Mouse (Mus musculus) heart, postnatal 0 days (tissue): ENCODE measurements around the gene Trim15. TPM values are rescaled to one million over a fixed set of nuclear protein-coding genes. Genes with fewer than 3 reads are reported as not detected.

ENCODE experiments used
- ATAC-seq: fragments of 200-750 bp; cut with Nextera tagmentation; 2 replicates; pipeline ENCODE4 v1.8.0; 2017; ENCODE audit warnings: low read depth, moderate number of reproducible peaks, moderate library complexity; ENCODE audit not compliant: insufficient read depth
- DNase-seq: peaks from one replicate; pipeline ENCODE4 v3.0.0-alpha.2; 2016; ENCODE audit warnings: low spot score
- H3K27ac ChIP-seq: fragments of 300-500 bp; sonication (generic); 2 replicates; pipeline ENCODE4 v1.5.1; 2014; ENCODE audit warnings: low read depth, mild to moderate bottlenecking
- H3K27me3 ChIP-seq: fragments of 300-500 bp; sonication (generic); 2 replicates; pipeline ENCODE4 v1.6.1; 2014; ENCODE audit warnings: low read length, mixed read lengths; ENCODE audit not compliant: control insufficient read depth, insufficient read depth
- H3K36me3 ChIP-seq: fragments of 300-500 bp; sonication (generic); replicated peaks from 2 replicates; pipeline ENCODE4 v1.6.1; 2014; ENCODE audit warnings: low read length, mixed read lengths; ENCODE audit not compliant: control insufficient read depth, insufficient read depth
- H3K4me1 ChIP-seq: fragments of 300-500 bp; sonication (generic); 2 replicates; pipeline ENCODE4 v1.6.1; 2014; ENCODE audit warnings: antibody characterized with exemption; ENCODE audit not compliant: control insufficient read depth, insufficient read depth
- H3K4me2 ChIP-seq: fragments of 300-500 bp; sonication (generic); 2 replicates; pipeline ENCODE4 v1.6.1; 2014; ENCODE audit warnings: low read depth, mild to moderate bottlenecking, low read length, moderate library complexity
- H3K4me3 ChIP-seq: fragments of 300-500 bp; sonication (generic); 2 replicates; pipeline ENCODE4 v1.5.1; 2014; ENCODE audit warnings: low read depth, low read length
- H3K9ac ChIP-seq: fragments of 300-500 bp; sonication (generic); replicated peaks from 2 replicates; pipeline ENCODE4 v1.6.1; 2014; ENCODE audit warnings: low read depth, low read length, mixed read lengths
- H3K9me3 ChIP-seq: fragments of 300-500 bp; sonication (generic); replicated peaks from 2 replicates; pipeline ENCODE4 v1.6.1; 2016; ENCODE audit warnings: low read length; ENCODE audit not compliant: control insufficient read depth
- CTCF ChIP-seq: IDR thresholded peaks from 2 replicates; pipeline ENCODE4 v1.5.1; 2016; ENCODE audit warnings: antibody characterized with exemption, control low read depth, low read depth
- EP300 ChIP-seq: IDR thresholded peaks from 2 replicates; pipeline ENCODE4 v1.6.1; 2016; ENCODE audit warnings: antibody characterized with exemption, low read depth
- WGBS: fragments of 180-500 bp; shearing (Covaris S2); extraction: QIAGEN DNeasy Blood & Tissue Kit; methylation state at CpG from one replicate; pipeline ENCODE4 v1.1.7; 2014; 5-methylcytosine and 5-hydroxymethylcytosine counted together
- polyA plus RNA-seq: library from polyadenylated mRNA; unstranded; fragments of >200 nt; fragmentation: Nextera tagmentation; extraction: Ambion mirVana; gene quantifications from 2 replicates; pipeline ENCODE4 v1.2.1, GENCODE M21; 2015
- total RNA-seq: library from RNA; depleted of rRNA; stranded (reverse); fragments of >200 nt; gene quantifications from 2 replicates; pipeline ENCODE4 v1.2.3, GENCODE M21; 2014; ENCODE audit warnings: low replicate concordance

Trim15 gene
- total and polyA plus RNA-seq, 2 experiments from 2014 or later, result not detected

GRCm38 (mm10) chr17:36851200-36851599 is 15.8 kb downstream of the Trim15 start:
- Histone ChIP-seq H3K9me3 (no peaks in the 10 kb centered on the region), H3K36me3 (peaks cover 52% of the 10 kb centered on the region), H3K27ac (no peak overlapping the region), H3K9ac (no peak overlapping the region), H3K27me3 (no peaks in the 10 kb centered on the region), H3K4me2 (no peak overlapping the region), H3K4me1 (no peaks in the 10 kb centered on the region; the same call in 1 of the 2 replicates), H3K4me3 (no peak overlapping the region)
- WGBS, result 76% methylated on average over 5 of the region's 5 CpGs
- no peak for DNase-seq
- no peak for ATAC-seq
- TF ChIP-seq EP300, result no peak
- TF ChIP-seq CTCF, result no peak

- peaks cover 44% of the 10 kb centered on the region for H3K36me3 ChIP-seq
These were observed 17.0 kb downstream of the Trim15 start for GRCm38 (mm10) chr17:36849992-36850391.

GRCm38 (mm10) chr17:36848911-36849310 is 18.1 kb downstream of the Trim15 start:
- H3K4me3 ChIP-seq, result no peak overlapping the region
- DNase-seq (no peak), ATAC-seq (no peak)
- H3K9me3 ChIP-seq, result no peaks in the 10 kb centered on the region
- H3K36me3 ChIP-seq, result peaks cover 35% of the 10 kb centered on the region
- no peak overlapping the region for H3K27ac ChIP-seq
- no peak overlapping the region for H3K4me2 ChIP-seq
- WGBS, result 74% methylated on average over 5 of the region's 5 CpGs
- no peak for TF ChIP-seq EP300
- TF ChIP-seq CTCF, result no peak
- peaks cover 13% of the 10 kb centered on the region for H3K4me1 ChIP-seq
- H3K9ac ChIP-seq, result no peak overlapping the region
- H3K27me3 ChIP-seq, result no peaks in the 10 kb centered on the region

More at GRCm38 (mm10) chr17:36849992-36850391, 17.0 kb downstream of the Trim15 start:
- 86% methylated on average over 2 of the region's 2 CpGs for WGBS
- ATAC-seq, result no peak
- no peak for TF ChIP-seq CTCF
- TF ChIP-seq EP300, result no peak
- Histone ChIP-seq H3K27me3 (no peaks in the 10 kb centered on the region), H3K9ac (no peak overlapping the region), H3K4me3 (no peak overlapping the region), H3K9me3 (no peaks in the 10 kb centered on the region), H3K4me1 (peaks cover 3% of the 10 kb centered on the region; the same call in 1 of the 2 replicates), H3K4me2 (no peak overlapping the region), H3K27ac (no peak overlapping the region)
- DNase-seq, result no peak

- Histone ChIP-seq H3K4me1 (peaks cover 16% of the 10 kb centered on the region), H3K27ac (no peak overlapping the region), H3K9me3 (no peaks in the 10 kb centered on the region), H3K9ac (no peak overlapping the region), H3K27me3 (no peaks in the 10 kb centered on the region), H3K36me3 (peaks cover 17% of the 10 kb centered on the region; the same call in 1 of the 2 replicates), H3K4me3 (no peak overlapping the region), H3K4me2 (no peak overlapping the region)
- no peak for ATAC-seq
- WGBS, result 50% methylated on average over 1 of the region's 1 CpGs
- TF ChIP-seq EP300 (no peak), CTCF (no peak)
- DNase-seq, result no peak
These were observed 22.3 kb downstream of the Trim15 start for GRCm38 (mm10) chr17:36844725-36845124.

- no peak for TF ChIP-seq CTCF
- TF ChIP-seq EP300, result no peak
- Histone ChIP-seq H3K4me1 (peaks cover 16% of the 10 kb centered on the region), H3K36me3 (peaks cover 17% of the 10 kb centered on the region; the same call in 1 of the 2 replicates), H3K27me3 (no peaks in the 10 kb centered on the region), H3K27ac (no peak overlapping the region), H3K4me2 (no peak overlapping the region), H3K4me3 (no peak overlapping the region), H3K9ac (no peak overlapping the region), H3K9me3 (no peaks in the 10 kb centered on the region)
- ATAC-seq (no peak), DNase-seq (no peak)
These were observed 22.7 kb downstream of the Trim15 start for GRCm38 (mm10) chr17:36844286-36844719.

GRCm38 (mm10) chr17:36843696-36844095 is 23.3 kb downstream of the Trim15 start:
- peaks cover 16% of the 10 kb centered on the region for H3K4me1 ChIP-seq
- H3K27me3 ChIP-seq, result no peaks in the 10 kb centered on the region
- no peak for DNase-seq
- peaks cover 17% of the 10 kb centered on the region; the same call in 1 of the 2 replicates for H3K36me3 ChIP-seq
- no peak overlapping the region for H3K27ac ChIP-seq
- 74% methylated on average over 7 of the region's 7 CpGs for WGBS
- TF ChIP-seq EP300 (no peak), CTCF (no peak)
- H3K4me2 ChIP-seq, result no peak overlapping the region
- H3K9me3 ChIP-seq, result no peaks in the 10 kb centered on the region
- H3K4me3 ChIP-seq, result no peak overlapping the region
- no peak for ATAC-seq
- H3K9ac ChIP-seq, result no peak overlapping the region
